Mouse (Mus musculus): Measurements from ENCODE around the gene Fign.

DNA sequence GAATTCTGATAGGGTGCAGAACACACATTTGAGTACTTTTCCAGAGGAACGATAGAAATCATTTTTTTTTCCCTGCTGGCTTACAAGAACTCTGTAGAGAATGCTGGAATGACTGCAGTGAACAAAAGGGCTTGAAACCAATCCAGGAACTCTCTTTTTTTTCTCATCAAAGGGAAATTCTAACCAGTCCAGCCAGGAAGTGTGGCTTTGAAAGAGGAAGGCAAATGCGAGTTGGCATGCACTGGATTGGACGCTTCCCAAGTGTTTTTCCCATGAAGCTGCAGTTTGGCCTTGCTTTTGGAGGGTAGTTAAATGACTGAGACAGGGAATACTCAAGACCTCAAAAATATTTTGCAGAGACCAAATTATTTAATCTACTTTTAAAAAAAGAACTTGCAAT is 54.7 kb downstream of the Fign start:
- TF ChIP-seq CTCF (IDR thresholded peaks at IDR 0.05; ENCODE audit: control insufficient read depth, insufficient read depth, low read length) (no peak), POLR2A (IDR thresholded peaks at IDR 0.05; ENCODE audit: borderline replicate concordance, control insufficient read depth, low read depth, low read length) (no peak)
